ENCODE assay signal across 8 mouse cellular contexts in the genomic region with DNA sequence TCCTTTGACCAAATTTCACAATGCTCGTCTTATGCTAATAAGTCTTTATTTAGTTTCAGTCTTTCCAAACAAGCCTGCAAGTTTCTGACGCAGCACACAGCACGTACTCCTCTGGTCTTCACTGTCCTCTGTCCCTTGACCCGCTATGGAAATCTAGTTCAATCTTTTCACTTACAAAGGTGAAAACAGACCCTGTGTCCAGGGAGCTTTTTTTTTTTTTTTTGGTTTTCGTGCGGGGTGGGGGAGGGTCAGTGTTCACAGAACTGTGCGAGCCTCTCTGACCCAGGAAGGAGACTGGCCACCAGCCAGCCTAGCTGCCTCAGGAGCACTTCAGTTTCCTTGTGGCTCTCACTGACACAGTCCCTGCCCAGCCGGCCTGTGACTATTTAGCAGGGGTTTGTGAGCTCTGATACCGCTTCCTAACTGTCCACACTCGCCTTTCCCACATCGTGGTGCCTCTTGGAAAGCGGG. TPM values are rescaled to one million over a fixed set of nuclear protein-coding genes. Genes with fewer than 3 reads are reported as not detected.
DNase-seq lines count a peak whose midpoint lies in the region; ATAC-seq lines count a peak whose summit lies in the region.

No protein-coding gene starts in this region.

- H3K27me3 ChIP-seq in forebrain, embryonic 14.5 days (replicated peaks; ENCODE audit: control insufficient read depth, insufficient read depth, low read length) = no peaks in the 10 kb centered on the region
- no peaks in the 10 kb centered on the region for H3K27me3 ChIP-seq in neural tube, embryonic 12.5 days (replicated peaks)

- peaks cover 17% of the 10 kb centered on the region; the same call in 1 of the 2 replicates for H3K4me1 ChIP-seq in brown adipose tissue, adult 24 weeks (ENCODE audit: control insufficient read depth, insufficient read depth, insufficient read length, low read length)
- peaks cover 2% of the 10 kb centered on the region; the same call in 1 of the 2 replicates for H3K4me1 ChIP-seq in forebrain, embryonic 14.5 days (ENCODE audit: control insufficient read depth, insufficient read depth, low read length)
- H3K4me1 ChIP-seq in neural tube, embryonic 12.5 days = no peaks in the 10 kb centered on the region

- peak; percentile 61; the same call in 1 of the 2 replicates for ATAC-seq in forebrain, embryonic 14.5 days
- ATAC-seq in neural tube, embryonic 12.5 days (ENCODE audit: low FRiP score, low read depth) = no peak

- peak; percentile 54 to 56 for DNase-seq in B cell, adult 2 months
- DNase-seq in forebrain, embryonic 14.5 days (ENCODE audit: low spot score) = peak; percentile 66
- DNase-seq in heart, postnatal 10 days = peak; percentile 80 to 85
- DNase-seq in kidney, postnatal 25 days = peak; percentile 94
- DNase-seq in lung, adult 18-20 months = peak; percentile 88 to 92
- peak; percentile 86 for DNase-seq in testis, postnatal 10 days (ENCODE audit: low spot score)

- peak overlapping the region; percentile 99 for H3K27ac ChIP-seq in brown adipose tissue, adult 24 weeks (replicated peaks; ENCODE audit: low read depth, low read length)
- no peak overlapping the region for H3K27ac ChIP-seq in forebrain, embryonic 14.5 days (ENCODE audit: low read depth, low read length)
- no peak overlapping the region for H3K27ac ChIP-seq in neural tube, embryonic 12.5 days

- H3K4me3 ChIP-seq in brown adipose tissue, adult 24 weeks (ENCODE audit: insufficient read depth, low read depth, low read length) = peak overlapping the region; percentile 41
- no peak overlapping the region for H3K4me3 ChIP-seq in forebrain, embryonic 14.5 days (ENCODE audit: low read depth, low read length)
- H3K4me3 ChIP-seq in neural tube, embryonic 12.5 days = no peak overlapping the region

- intact Hi-C loops in heart, postnatal 10 days (cut with DNase I) = no loop called here

- peak overlapping the region; percentile 37 for H3K4me2 ChIP-seq in forebrain, embryonic 14.5 days (ENCODE audit: low read length)
- H3K4me2 ChIP-seq in neural tube, embryonic 12.5 days (replicated peaks) = peak overlapping the region; percentile 37

- H3K36me3 ChIP-seq in forebrain, embryonic 14.5 days (ENCODE audit: control insufficient read depth, insufficient read depth, low read length) = no peaks in the 10 kb centered on the region
- H3K36me3 ChIP-seq in neural tube, embryonic 12.5 days = no peaks in the 10 kb centered on the region

- 7% methylated on average over 12 of the region's 12 CpGs for WGBS in forebrain, embryonic 14.5 days
- 22% methylated on average over 12 of the region's 12 CpGs for WGBS in neural tube, embryonic 12.5 days

- H3K9ac ChIP-seq in forebrain, embryonic 14.5 days (ENCODE audit: low read length) = peak overlapping the region; percentile 21; the same call in 1 of the 2 replicates
- H3K9ac ChIP-seq in neural tube, embryonic 12.5 days = 0 out of 2 replicates have a peak overlapping the region, but pooled peaks have one; percentile 13

- no peaks in the 10 kb centered on the region for H3K9me3 ChIP-seq in forebrain, embryonic 14.5 days (replicated peaks; ENCODE audit: control insufficient read depth, low read length)
- no peaks in the 10 kb centered on the region for H3K9me3 ChIP-seq in neural tube, embryonic 12.5 days

RNA-seq across cellular contexts. Expression of a gene that starts 16.6 kb away (rescaled TPM):
- polyA plus RNA-seq in brown adipose tissue, adult 24 weeks (2012; ENCODE audit: insufficient read depth, insufficient read length, missing spikeins) = 218 and 228 TPM in 2 replicates
- 450 and 469 TPM in 2 replicates for polyA plus RNA-seq in forebrain, embryonic 14.5 days (2014; fragmentation: Nextera tagmentation; extraction: Ambion mirVana)
- 100 to 1,000 TPM; 143 to 147 TPM for total RNA-seq in heart, postnatal 10 days (2021)
- polyA plus RNA-seq in neural tube, embryonic 12.5 days (2016; fragmentation: Nextera tagmentation; extraction: Ambion mirVana) = 368 and 370 TPM in 2 replicates

RNA-seq across cellular contexts. Expression of a gene that starts 38.0 kb away (rescaled TPM):
- polyA plus RNA-seq in brown adipose tissue, adult 24 weeks (2012; ENCODE audit: insufficient read depth, insufficient read length, missing spikeins) = 53.3 and 84.8 TPM in 2 replicates
- polyA plus RNA-seq in forebrain, embryonic 14.5 days (2014; fragmentation: Nextera tagmentation; extraction: Ambion mirVana) = 105 and 112 TPM in 2 replicates
- 10 to 100 TPM; 63.3 to 68.6 TPM for total RNA-seq in heart, postnatal 10 days (2021)
- polyA plus RNA-seq in neural tube, embryonic 12.5 days (2016; fragmentation: Nextera tagmentation; extraction: Ambion mirVana) = 97.3 and 107 TPM in 2 replicates
